Mouse (Mus musculus) hematopoietic multipotent progenitor cell, adult 10-12 weeks (in vitro differentiated cells): ENCODE data around the gene Snx11. TPM values are rescaled to one million over a fixed set of nuclear protein-coding genes. Genes with fewer than 3 reads are reported as not detected.

Source experiments
- polyA plus RNA-seq: library from polyadenylated mRNA; stranded (reverse); fragments of >175 nt; gene quantifications from 2 replicates; pipeline ENCODE4 v1.2.3, GENCODE M21; 2012; ENCODE audit warnings: low replicate concordance

Gene Snx11
- polyA plus RNA-seq = 26.7 and 30.3 TPM in 2 replicates

DNA sequence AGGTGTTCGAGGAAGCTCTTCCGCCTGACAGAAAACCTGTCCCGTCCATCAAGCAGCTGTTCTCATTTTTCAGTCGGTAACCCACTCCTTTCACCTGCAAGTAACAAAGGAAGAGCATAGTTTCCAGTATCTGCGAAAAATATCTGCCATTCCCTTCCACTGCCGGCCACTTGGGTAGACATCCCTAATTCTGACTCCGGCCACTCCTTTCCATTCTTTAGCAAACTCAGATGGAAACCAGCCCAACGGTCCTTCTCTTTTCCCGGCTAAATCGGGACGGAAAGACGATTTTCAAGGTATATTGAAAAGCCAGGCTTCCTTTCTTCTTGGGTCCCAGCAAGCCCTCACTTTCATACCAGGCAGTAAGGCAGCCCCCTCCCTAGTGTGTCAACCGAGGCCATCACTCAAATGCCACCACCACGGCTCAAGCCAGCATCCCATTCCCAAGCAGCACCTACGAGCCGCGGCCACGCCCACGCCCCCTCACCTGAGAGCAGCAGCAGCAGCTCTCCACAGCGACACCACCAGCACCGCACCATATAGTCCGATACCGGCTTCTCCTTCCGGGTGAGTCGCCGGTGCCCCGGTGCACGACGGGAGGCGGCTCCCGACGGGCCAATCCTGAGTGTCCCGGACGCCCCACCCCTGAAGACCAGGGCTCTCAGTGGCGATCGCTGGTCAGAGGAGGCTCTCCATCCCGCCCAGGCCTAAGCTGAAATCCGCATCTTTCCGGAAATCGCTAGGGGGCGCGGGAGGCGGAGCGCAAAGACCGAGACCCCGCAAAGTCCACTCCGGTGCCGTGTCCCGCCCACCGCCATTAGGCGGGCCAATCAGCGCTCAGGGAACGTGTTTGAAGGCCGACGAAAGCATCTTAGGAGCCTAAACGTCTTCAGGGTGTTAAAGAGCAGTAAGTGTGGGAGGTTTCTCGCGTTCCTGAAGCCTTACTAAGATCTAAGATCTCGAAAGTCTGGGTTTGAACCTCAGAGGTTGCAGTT lies at the start of gene Snx11:
TSS of gene Snx11 (minus strand) at position 592 of the 995 bp plus-strand sequence.

DNA sequence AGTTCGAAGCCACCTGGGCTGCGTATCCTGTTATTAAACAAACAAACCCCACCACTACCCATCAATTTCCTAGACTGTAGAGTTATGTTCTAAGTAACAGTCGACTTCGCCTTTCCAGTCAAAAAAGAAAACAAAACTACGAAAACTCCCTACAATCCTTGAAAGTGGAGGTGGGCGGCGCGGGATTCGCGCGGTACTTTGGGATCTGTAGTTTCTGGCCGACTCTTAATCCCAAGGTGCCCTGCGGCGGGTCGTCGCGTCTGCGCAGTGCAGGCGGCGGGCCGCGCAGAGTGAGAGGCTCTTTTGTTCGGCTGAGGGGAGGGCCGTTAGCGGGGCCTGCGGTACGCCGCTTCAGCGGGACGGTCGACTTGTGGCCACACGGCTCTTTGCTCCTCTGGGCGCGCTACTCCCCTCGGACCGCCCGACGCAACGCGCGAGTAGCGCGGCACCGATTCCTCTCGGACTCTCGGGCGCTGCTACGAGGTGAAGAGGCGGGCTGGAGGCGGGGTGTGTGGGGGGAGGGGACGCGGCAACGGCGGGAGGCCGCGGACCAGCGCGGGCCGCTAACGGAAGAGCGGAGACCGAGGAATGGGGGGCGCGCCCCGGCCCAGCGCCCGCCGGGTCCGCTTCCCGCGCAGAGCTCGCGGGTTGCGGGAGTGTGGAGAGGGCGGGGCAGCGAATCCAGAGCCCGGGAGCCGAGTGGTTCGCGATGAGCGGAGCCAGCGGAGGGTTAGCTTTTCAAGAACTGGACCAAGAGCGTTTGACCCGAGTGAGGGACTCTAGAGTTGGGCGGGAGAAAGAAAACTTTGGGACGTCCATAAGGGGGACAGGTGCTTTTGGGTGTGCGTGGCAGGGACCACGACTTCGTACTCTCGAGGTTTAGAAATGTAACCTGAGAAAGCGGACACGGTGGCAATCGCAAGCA lies 11.8 kb upstream of the Snx11 start, which contains the start of gene Cbx1:
TSS of gene Cbx1 (plus strand) at position 257 of the 925 bp plus-strand sequence.

Other genes starting within 250 kb of the Snx11 start
- 40.1 and 47.2 TPM in 2 replicates for gene Cbx1, start 11.6 kb upstream of the Snx11 start, polyA plus RNA-seq
- gene Nfe2l1, start 52.4 kb upstream of the Snx11 start, polyA plus RNA-seq = 61.5 and 118 TPM in 2 replicates
- gene Copz2, start 72.3 kb upstream of the Snx11 start, polyA plus RNA-seq = 3.0 and 7.8 TPM in 2 replicates
- 34.3 and 41.3 TPM in 2 replicates for gene Cdk5rap3, start 138.9 kb upstream of the Snx11 start, polyA plus RNA-seq
- not detected in 2 replicates for gene Prr15l, start 150.5 kb upstream of the Snx11 start, polyA plus RNA-seq
- 9.4 and 20.6 TPM in 2 replicates for gene Pnpo, start 166.4 kb upstream of the Snx11 start, polyA plus RNA-seq
- 83.9 and 145 TPM in 2 replicates for gene Sp2, start 205.4 kb upstream of the Snx11 start, polyA plus RNA-seq
- gene Sp6, start 235.8 kb upstream of the Snx11 start, polyA plus RNA-seq = 2.3 and 5.2 TPM in 2 replicates